Mouse (Mus musculus) hindbrain, embryonic 11.5 days (tissue): Measurements from ENCODE around the gene Wtap. TPM values are rescaled to one million over a fixed set of nuclear protein-coding genes. Genes with fewer than 3 reads are reported as not detected.
"Not testable (repeated sequence)": the region's sequence is repeated elsewhere in the genome, so short reads cannot be mapped to it uniquely, and the experiment has no call there.

Experiments
- ATAC-seq: fragments of 200-750 bp; cut with Nextera tagmentation; 2 replicates; pipeline ENCODE4 v1.8.0; 2017; ENCODE audit warnings: mild to moderate bottlenecking, moderate TSS enrichment, moderate library complexity; ENCODE audit not compliant: low FRiP score
- DNase-seq: peaks from one replicate; pipeline ENCODE4 v3.0.0-alpha.2; 2015; ENCODE audit warnings: low spot score
- H3K27ac ChIP-seq: fragments of 300-500 bp; sonication (generic); 2 replicates; pipeline ENCODE4 v1.5.1; 2014; ENCODE audit warnings: mild to moderate bottlenecking, low read depth, low read length
- H3K27me3 ChIP-seq: fragments of 300-500 bp; sonication (generic); 2 replicates; pipeline ENCODE4 v1.6.1; 2014; ENCODE audit warnings: mild to moderate bottlenecking, low read length, moderate library complexity, mixed read lengths; ENCODE audit not compliant: control insufficient read depth, insufficient read depth
- H3K36me3 ChIP-seq: fragments of 300-500 bp; sonication (generic); 2 replicates; pipeline ENCODE4 v1.6.1; 2014; ENCODE audit warnings: mild to moderate bottlenecking, low read length, moderate library complexity, mixed read lengths; ENCODE audit not compliant: control insufficient read depth, insufficient read depth
- H3K4me1 ChIP-seq: fragments of 300-500 bp; sonication (generic); replicated peaks from 2 replicates; pipeline ENCODE4 v1.6.1; 2014; ENCODE audit warnings: low read length, mixed read lengths; ENCODE audit not compliant: control insufficient read depth, insufficient read depth
- H3K4me2 ChIP-seq: fragments of 300-500 bp; sonication (generic); replicated peaks from 2 replicates; pipeline ENCODE4 v1.6.1; 2014; ENCODE audit warnings: mild to moderate bottlenecking, low read depth, low read length
- H3K4me3 ChIP-seq: fragments of 300-500 bp; sonication (generic); 2 replicates; pipeline ENCODE4 v1.5.1; 2014; ENCODE audit warnings: low read depth, low read length
- H3K9ac ChIP-seq: fragments of 300-500 bp; sonication (generic); 2 replicates; pipeline ENCODE4 v1.6.1; 2014; ENCODE audit warnings: low read depth, low read length
- H3K9me3 ChIP-seq: fragments of 300-500 bp; sonication (generic); 2 replicates; pipeline ENCODE4 v1.6.1; 2016; ENCODE audit warnings: low read length; ENCODE audit not compliant: control insufficient read depth
- WGBS: fragments of 180-500 bp; shearing (Covaris S2); extraction: QIAGEN DNeasy Blood & Tissue Kit; methylation state at CpG from one replicate; pipeline ENCODE4 v1.1.7; 2014; 5-methylcytosine and 5-hydroxymethylcytosine counted together
- polyA plus RNA-seq: library from polyadenylated mRNA; unstranded; fragments of >200 nt; fragmentation: Nextera tagmentation; extraction: Ambion mirVana; gene quantifications from 2 replicates; pipeline ENCODE4 v1.2.1, GENCODE M21; 2014

Gene Wtap
- 130 and 133 TPM in 2 replicates for polyA plus RNA-seq

DNA sequence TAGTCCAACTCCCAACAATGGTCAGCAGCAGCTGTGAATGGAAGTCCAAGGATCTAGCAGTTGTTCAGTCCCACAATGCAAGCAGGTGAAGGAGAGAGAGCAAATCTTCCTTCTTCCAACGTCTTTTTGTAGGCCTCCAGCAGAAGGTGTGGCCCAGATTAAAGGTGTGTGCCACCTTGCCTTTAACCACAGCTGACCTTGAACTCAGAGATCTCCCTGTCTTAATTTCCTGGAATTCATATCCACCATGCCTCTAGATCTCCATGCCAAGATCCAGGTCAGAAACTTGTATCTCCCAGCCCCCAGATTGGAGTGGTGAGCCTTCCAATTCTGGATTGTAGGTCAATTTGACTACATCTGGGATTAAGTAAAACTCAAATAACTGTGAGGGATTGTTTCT, at the start of gene Wtap:
Gene Wtap (minus strand): TSS at position 101 of the 400 bp plus-strand sequence.
- Histone ChIP-seq H3K9me3 (no peaks in the 10 kb centered on the region), H3K27ac (peak within 1 kb of the TSS; percentile 99; the same call in 1 of the 2 replicates), H3K4me1 (no peaks in the 10 kb centered on the region), H3K27me3 (no peaks in the 10 kb centered on the region), H3K4me2 (peak within 1 kb of the TSS; percentile 37), H3K36me3 (no peaks in the 10 kb centered on the region), H3K9ac (no peak within 1 kb of the TSS; the same call in 1 of the 2 replicates), H3K4me3 (peak within 1 kb of the TSS; percentile 98)
- no peak for DNase-seq
- 85% methylated on average over 1 of the region's 1 CpGs for WGBS
- ATAC-seq = no peak

- H3K27ac ChIP-seq, H3K4me1 ChIP-seq, H3K9me3 ChIP-seq, DNase-seq, H3K4me3 ChIP-seq, H3K36me3 ChIP-seq, ATAC-seq, H3K27me3 ChIP-seq, H3K9ac ChIP-seq, H3K4me2 ChIP-seq: not testable (repeated sequence)
- WGBS = 86% methylated on average over 3 of the region's 12 CpGs
Observed at GRCm38 (mm10) chr17:13036627-13037192, 42.7 kb upstream of the Wtap start.

GRCm38 (mm10) chr17:13013316-13013715, 19.3 kb upstream of the Wtap start:
- Histone ChIP-seq H3K9ac (no peak overlapping the region), H3K4me2 (no peak overlapping the region), H3K4me3 (no peak overlapping the region), H3K9me3 (no peaks in the 10 kb centered on the region), H3K36me3 (peaks cover 4% of the 10 kb centered on the region), H3K4me1 (no peaks in the 10 kb centered on the region), H3K27ac (no peak overlapping the region), H3K27me3 (no peaks in the 10 kb centered on the region)
- DNase-seq (no peak), ATAC-seq (no peak)
- WGBS = 81% methylated on average over 3 of the region's 3 CpGs

- ATAC-seq (no peak), DNase-seq (peak; percentile 42)
- Histone ChIP-seq H3K4me3 (no peak overlapping the region), H3K9me3 (no peaks in the 10 kb centered on the region), H3K27ac (no peak overlapping the region), H3K9ac (no peak overlapping the region), H3K27me3 (no peaks in the 10 kb centered on the region), H3K4me1 (no peaks in the 10 kb centered on the region), H3K4me2 (no peak overlapping the region), H3K36me3 (no peaks in the 10 kb centered on the region)
- 51% methylated on average over 3 of the region's 3 CpGs for WGBS
Observed at GRCm38 (mm10) chr17:13009887-13010286, 15.9 kb upstream of the Wtap start.

DNA sequence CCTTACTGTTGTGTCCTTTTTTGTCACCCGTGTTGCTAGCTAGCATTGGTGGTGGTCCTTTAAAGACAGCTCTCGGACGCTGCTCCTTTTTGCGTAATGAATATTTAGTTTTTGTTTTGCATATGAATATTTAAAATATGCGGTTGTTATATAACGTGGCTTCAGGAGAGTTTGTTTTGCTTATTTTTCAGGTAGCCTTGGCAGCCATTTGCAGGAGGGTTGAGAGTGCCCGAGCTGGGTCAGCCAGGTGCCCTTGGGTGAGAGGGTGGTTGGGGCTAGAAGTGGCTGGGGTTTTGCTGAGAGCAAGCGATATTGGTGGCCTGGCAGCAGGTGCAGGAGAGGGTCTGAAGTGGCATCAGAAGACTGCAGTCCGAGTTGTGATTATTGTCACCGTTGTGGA, 14.6 kb upstream of the Wtap start:
- peak overlapping the region; percentile 88 for H3K4me3 ChIP-seq
- peak overlapping the region; percentile 68 for H3K9ac ChIP-seq
- peak overlapping the region; percentile 83; the same call in 1 of the 2 replicates for H3K27ac ChIP-seq
- DNase-seq (peak; percentile 12), ATAC-seq (no peak)
- no peaks in the 10 kb centered on the region for H3K36me3 ChIP-seq
- 2% methylated on average over 10 of the region's 10 CpGs for WGBS
- no peaks in the 10 kb centered on the region for H3K4me1 ChIP-seq
- no peaks in the 10 kb centered on the region for H3K9me3 ChIP-seq
- H3K27me3 ChIP-seq = no peaks in the 10 kb centered on the region
- H3K4me2 ChIP-seq = peak overlapping the region; percentile 67

DNA sequence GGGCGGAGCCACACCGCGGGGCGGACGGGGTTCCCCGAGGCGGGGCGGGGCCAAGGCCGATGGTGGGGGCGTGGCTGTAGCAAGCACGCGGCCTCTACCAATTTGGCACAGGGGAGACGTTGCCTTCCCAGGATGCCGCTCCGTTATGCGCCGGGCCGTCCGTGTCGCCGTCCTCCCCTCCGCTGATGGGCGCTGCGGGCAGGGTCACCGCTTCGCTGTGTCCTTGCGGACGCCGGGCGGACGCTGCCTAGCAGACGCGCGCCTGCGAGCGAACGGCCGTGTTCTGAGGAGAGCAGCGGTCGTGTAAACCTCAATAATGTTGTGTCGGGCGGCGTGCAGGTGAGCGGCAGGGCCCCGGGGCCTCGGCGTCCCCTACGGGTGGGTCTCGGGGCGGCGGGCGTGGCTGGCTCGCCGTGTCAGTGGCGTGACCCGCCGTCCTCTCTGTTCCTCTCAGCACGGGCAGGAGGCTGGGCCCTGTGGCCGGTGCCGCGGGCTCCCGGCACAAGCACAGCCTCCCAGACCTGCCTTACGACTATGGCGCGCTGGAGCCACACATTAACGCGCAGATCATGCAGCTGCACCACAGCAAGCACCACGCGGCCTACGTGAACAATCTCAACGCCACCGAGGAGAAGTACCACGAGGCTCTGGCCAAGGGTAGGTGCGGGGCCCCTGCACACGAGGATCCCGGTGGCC, 13.9 kb upstream of the Wtap start:
- ATAC-seq (peak; percentile 98), DNase-seq (peak; percentile 97)
- Histone ChIP-seq H3K36me3 (no peaks in the 10 kb centered on the region), H3K4me1 (no peaks in the 10 kb centered on the region), H3K9ac (peak overlapping the region; percentile 68), H3K27me3 (no peaks in the 10 kb centered on the region), H3K4me3 (peak overlapping the region; percentile 88), H3K4me2 (peak overlapping the region; percentile 67), H3K27ac (peak overlapping the region; percentile 83), H3K9me3 (no peaks in the 10 kb centered on the region)
- under 1% methylated on average over 60 of the region's 76 CpGs for WGBS

DNA sequence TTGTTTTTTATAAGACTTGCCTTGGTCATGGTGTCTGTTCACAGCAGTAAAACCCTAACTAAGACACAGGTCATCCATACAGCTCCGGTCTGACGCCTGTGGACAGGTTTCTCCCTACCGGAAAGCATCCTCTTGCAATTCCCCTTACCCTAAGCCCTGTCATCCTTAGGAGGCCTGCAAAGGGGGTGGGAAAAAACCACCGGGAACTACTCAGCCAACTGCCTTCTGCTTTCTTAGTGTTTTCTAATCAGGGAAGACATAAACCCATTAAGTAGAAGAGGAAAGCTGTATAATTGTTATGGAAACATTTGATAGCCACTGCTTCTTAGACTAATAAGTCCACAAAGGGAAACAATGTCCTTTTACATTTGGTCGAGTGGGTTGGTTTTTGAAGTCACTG, 13.0 kb upstream of the Wtap start:
- Histone ChIP-seq H3K4me1 (no peaks in the 10 kb centered on the region), H3K9me3 (no peaks in the 10 kb centered on the region), H3K9ac (no peak overlapping the region), H3K4me3 (peak overlapping the region; percentile 88; the same call in 1 of the 2 replicates), H3K36me3 (no peaks in the 10 kb centered on the region), H3K4me2 (peak overlapping the region; percentile 67), H3K27me3 (no peaks in the 10 kb centered on the region), H3K27ac (peak overlapping the region; percentile 83; the same call in 1 of the 2 replicates)
- 53% methylated on average over 5 of the region's 5 CpGs for WGBS
- ATAC-seq (no peak), DNase-seq (peak; percentile 10)

DNA sequence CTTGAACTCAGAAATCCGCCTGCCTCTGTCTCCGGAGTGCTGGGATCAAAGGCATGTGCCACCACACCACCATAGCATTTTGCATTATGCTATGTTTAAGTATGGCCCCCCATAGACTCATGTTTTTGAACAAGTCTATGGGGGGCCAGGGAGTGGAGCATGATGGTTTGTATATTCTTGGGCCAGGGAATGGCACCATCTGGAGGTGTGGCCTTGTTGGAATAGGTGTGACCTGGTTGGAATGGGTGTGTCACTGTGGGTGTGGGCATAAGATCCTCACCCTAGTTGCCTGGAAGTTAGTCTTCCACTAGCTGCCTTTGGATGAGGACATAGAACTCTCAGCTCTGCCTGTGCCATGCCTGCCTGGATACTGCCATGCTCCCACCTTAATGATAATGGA, 12.6 kb upstream of the Wtap start, which contains the start of gene Sod2:
Gene Sod2 (plus strand): TSS at position 301 of the 400 bp plus-strand sequence.
- Histone ChIP-seq H3K4me3 (peak within 1 kb of the TSS; percentile 88), H3K27ac (peak within 1 kb of the TSS; percentile 83), H3K4me2 (peak within 1 kb of the TSS; percentile 67), H3K9ac (peak within 1 kb of the TSS; percentile 52)
- 94% methylated on average over 2 of the region's 2 CpGs for WGBS
- H3K9me3 ChIP-seq, H3K27me3 ChIP-seq, H3K36me3 ChIP-seq, ATAC-seq, H3K4me1 ChIP-seq, DNase-seq: not testable (repeated sequence)

- H3K27me3 ChIP-seq, ATAC-seq, H3K4me1 ChIP-seq, H3K36me3 ChIP-seq, H3K4me2 ChIP-seq, H3K4me3 ChIP-seq, DNase-seq, H3K9me3 ChIP-seq, H3K27ac ChIP-seq, H3K9ac ChIP-seq: not testable (repeated sequence)
- 86% methylated on average over 2 of the region's 2 CpGs for WGBS
Observed at GRCm38 (mm10) chr17:13004436-13004835, 10.5 kb upstream of the Wtap start.
